Mouse (Mus musculus): ENCODE results near the gene Cacna2d4. TPM values are rescaled to one million over a fixed set of nuclear protein-coding genes. Genes with fewer than 3 reads are reported as not detected.

The Cacna2d4 gene
- polyA plus RNA-seq (2012; rRNA removed): 0.48 and 0.52 TPM in 2 replicates

GRCm38 (mm10) chr6:119236241-119236640, at the start of gene Cacna2d4:
Gene Cacna2d4, plus strand, starts transcription at chr6:119236526.

GRCm38 (mm10) chr6:119196382-119197305, 39.7 kb upstream of the Cacna2d4 start, which contains the start of gene Cacna1c:
Gene Cacna1c, minus strand, starts transcription at chr6:119196418.

GRCm38 (mm10) chr6:119330506-119330905, 94.2 kb downstream of the Cacna2d4 start, which contains the start of gene Lrtm2:
Gene Lrtm2, minus strand, starts transcription at chr6:119330766.

Other genes with a start within 250 kb of the Cacna2d4 start
- 6.6 and 6.8 TPM in 2 replicates for gene Dcp1b, start 61.3 kb upstream of the Cacna2d4 start, polyA plus RNA-seq (2012; rRNA removed)
- 0.34 and 0.59 TPM in 2 replicates for gene Cacna1c, start 40.1 kb upstream of the Cacna2d4 start, polyA plus RNA-seq (2012; rRNA removed)
- gene Lrtm2, start 94.2 kb downstream of the Cacna2d4 start, polyA plus RNA-seq (2012; rRNA removed): 0.01 TPM in 1 of 2 replicates, not detected in the other
- gene Adipor2, start 181.2 kb downstream of the Cacna2d4 start, polyA plus RNA-seq (2012; rRNA removed): 52.0 and 69.3 TPM in 2 replicates
- gene Fbxl14, start 243.1 kb downstream of the Cacna2d4 start, polyA plus RNA-seq (2012; rRNA removed): 14.8 and 15.4 TPM in 2 replicates

All from liver, embryonic 18 days (tissue).